Mouse (Mus musculus) ovary, postnatal 36 days (tissue): Measurements from ENCODE around the gene Setx.
"Not testable (repeated sequence)": the region's sequence is repeated elsewhere in the genome, so short reads cannot be mapped to it uniquely, and the experiment has no call there.

Experiments
- DNase-seq: peaks from one replicate; pipeline ENCODE4 v3.0.0; 2022; ENCODE audit warnings: low spot score, mixed read lengths

Gene Setx

DNA sequence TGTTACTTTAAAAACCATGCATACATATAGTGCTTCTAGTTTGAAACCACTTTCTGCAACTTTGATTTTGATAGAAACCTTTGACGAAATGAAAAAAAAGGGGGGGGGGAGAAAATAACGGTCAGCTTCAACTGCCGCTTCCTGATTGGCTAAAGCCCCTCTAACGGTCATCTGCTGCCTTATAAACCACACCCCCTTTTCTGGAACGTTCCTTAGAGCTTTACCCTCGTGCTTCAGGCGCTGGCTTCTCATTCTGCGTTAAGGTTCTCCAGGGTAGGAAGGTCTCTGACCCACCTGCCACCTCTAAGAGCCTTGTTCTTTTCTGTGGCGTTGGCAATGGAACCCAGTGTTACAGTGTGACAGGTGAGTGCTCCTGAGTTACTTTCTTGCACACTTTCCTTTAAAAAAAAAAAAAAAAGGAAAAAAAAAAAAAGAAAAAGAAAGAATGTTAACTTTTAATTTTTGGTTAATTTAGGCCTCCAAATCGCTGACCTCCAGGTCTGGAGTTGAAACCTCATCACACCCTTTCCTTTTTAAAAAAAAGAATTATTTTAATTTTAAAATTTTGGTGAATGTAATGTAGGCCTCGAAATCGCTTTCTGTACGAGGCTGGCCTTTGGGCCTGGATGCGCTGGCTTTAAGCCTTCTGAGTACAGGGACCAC, at the start of gene Setx:
Setx (plus strand) TSS at position 275 of the 663 bp plus-strand sequence.
- DNase-seq = no peak

DNA sequence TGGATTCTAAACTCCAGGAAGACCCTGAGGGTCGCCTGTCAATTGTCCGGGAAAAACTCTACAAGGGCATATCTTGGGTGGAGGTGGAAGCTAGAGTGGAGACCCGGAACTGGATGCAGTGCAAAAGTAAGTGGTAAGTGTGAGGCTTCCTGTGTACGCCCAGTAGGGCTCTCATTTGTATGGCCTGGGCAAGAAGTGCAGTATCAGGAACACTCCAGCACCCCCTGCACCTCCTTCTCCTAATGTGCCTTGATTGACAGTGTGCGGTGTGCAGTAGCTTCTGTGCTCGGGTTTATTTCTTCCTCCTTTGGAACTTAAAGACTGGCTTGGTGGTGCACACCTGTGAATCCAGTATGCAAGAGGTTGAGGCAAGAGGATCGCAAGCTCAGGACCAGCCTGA, 49.3 kb upstream of the Setx start:
- no peak for DNase-seq

DNA sequence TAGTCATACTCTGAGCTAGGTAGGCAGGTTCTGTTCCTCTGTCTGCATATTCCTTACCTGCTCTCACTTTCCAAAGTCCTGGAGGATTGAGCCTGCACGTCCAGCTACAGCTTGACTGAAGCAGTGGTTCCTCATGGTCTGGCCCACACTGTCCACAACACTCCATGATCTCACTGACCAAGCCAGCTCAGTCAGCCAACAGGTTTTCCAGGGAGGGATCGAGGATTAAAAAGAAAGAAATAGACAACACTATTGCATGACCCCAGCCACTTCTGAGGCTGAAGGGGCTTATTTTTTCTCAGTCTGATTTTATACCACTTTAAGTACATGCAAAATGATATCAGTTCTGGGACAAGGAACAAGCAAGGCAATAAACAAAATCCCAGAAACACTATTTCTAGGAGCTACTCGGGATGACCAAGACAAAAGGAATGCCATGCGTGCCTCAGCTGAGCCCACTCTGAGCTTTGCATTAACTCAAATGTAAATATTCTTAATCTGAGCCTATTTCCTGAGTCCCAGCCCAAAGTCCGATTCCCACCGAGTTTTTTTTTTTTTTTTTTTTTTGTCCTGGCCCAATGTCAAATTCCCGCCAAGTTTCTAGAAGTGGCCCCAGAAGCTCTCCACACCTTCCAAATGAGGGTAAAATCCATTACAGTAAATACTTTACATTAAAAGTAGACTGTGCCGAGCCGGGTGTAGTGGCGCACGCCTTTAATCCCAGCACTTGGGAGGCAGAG, 48.5 kb upstream of the Setx start:
- no peak for DNase-seq

DNA sequence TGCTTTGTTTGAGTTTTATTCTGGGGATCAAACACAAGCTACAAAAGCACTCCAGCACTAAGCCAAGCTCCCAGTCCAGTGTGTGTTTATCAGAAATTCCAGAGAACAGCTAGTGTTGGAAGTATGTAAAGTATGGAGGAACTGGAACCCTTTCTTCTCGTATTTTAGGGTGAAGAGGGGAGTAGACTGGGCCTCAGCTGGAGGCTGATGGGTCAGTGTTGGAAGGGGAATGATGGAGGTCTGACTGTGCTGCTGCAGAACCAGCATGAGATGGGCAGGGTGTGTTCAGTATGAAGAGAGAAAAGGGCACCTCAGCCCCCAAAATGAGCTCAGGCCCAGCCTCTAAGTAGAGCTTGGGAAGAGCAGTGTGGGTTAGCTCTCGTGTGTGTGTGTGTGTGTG, 47.8 kb upstream of the Setx start:
- no peak for DNase-seq

DNA sequence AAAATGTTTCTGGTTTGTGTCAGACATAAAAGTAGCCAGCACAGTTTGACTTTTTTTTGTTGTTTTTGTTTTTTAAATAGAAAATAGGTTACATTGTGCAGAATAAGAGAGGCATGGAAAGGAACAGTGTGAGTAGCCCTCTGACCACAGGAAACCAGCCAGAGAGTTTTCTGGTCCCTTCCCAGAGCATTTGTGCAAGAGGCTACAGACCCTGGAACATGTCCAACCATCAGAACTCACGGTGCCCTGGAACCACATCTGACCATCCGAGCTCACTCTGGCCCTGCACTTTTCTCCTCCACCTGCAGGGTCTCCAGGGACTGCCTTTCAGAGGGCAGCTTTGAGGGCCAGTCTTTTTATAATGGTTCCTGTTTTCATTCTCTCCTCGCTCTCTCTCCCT, 42.0 kb upstream of the Setx start:
- peak; percentile 23 for DNase-seq

DNA sequence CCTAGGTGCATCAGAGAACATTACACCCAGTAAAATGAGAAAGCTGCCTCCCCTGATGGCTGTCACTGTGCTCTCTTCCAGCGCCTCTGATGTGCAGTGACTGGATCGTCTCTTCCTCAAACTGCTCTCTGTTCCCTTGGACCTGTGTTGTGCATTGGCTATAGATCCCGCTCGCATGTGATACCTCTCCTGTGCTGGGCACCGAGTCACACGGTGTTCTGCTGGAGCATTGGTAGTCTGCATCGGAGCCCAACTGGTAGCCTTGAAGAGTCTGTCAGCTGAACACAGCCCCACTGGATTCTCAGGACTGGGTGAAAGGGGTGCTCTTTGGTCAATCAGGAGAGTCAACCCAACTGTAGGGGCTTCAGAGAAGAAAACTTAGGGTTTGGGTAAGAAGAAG, 38.0 kb upstream of the Setx start:
- no peak for DNase-seq

DNA sequence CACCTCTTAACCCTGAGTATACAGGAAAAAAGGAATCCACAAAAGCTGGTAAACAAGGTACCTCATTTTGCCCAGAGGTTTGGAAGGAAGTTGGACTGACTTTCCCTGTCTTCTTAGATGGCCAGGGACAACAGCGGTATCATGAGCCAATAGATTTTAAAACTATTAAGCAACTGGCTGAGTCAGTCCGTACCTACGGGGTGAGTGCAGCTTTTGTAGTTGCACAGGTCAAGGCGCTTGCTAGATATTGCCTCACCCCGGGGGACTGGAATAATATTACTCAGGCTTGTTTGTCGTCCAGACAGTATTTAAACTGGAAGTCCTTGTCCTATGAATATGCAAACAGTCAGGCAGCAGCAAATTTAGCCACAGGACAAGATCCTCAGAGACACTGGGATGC, 34.7 kb upstream of the Setx start:
- DNase-seq = not testable (repeated sequence)

DNA sequence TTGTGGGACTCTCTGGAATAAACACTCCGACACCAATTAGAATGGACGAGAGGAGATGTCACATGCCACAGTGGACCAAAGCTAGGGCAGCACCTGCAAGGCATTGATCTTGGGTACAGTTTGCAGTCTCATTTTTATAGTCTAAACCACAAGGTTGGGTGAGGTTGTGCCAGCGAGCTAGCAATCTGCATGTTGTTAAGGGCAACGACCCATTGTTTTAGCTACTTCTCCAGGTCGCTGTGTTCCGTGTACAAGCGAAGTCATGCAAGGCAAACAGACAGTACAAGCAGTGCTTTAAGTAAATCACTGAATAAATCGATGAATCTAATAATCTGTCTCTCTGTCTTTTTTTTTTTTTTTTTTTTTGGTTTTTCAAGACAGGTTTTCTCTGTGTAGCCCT, 28.3 kb upstream of the Setx start:
- DNase-seq = no peak

DNA sequence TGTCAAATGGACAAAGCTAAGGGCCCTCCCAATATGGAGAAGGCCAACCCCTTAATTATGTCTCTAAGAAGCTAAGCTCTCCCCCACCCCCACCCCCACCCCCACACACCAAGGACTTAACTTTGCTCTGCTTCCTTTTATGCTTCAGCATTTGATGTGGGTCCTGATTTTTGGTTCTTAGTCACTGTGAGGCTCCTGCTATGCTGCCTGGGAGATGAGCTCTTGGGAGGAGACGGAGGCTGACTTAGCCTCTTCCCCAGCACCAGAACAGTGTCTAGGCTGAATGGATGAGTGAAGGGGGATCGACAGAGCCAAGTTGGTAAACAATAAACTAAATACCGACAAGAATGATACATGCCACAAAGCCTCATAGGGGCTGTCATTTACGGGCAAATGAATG, 27.2 kb upstream of the Setx start:
- DNase-seq = no peak

DNA sequence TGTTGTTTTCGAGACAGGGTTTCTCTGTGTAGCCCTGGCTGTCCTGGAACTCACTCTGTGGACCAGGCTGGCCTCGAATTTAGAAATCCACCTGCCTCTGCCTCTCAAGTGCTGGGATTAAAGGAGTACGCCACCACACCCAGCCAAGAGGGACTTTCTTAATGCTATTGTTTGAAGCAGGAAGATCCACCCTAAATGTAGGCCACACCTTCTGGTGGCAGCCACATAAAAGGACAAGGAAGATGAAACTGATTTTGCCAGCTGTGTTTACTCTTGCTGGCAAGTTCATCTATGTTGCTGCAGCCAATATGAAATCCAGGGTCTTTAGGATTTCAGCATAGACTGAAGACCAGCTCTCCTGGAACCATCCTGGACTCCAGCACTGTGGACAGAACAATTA, 26.5 kb upstream of the Setx start:
- DNase-seq = no peak

DNA sequence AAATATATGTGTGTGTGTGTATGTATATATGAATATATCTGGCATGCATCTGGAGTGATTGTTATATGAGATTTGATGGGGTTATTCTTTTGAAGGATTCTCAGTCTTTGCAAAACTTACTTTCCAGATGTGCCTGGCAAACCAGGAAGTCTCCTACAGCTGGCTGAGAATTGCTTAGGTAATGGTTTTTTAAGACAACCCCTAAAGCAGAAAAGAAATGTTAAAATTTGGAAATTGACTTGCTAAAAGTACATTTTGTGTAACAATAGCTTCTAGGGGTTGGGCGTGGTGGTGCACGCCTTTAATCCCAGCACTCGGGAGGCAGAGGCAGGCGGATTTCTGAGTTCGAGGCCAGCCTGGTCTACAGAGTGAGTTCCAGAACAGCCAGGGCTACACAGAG, 26.0 kb upstream of the Setx start:
- not testable (repeated sequence) for DNase-seq

DNA sequence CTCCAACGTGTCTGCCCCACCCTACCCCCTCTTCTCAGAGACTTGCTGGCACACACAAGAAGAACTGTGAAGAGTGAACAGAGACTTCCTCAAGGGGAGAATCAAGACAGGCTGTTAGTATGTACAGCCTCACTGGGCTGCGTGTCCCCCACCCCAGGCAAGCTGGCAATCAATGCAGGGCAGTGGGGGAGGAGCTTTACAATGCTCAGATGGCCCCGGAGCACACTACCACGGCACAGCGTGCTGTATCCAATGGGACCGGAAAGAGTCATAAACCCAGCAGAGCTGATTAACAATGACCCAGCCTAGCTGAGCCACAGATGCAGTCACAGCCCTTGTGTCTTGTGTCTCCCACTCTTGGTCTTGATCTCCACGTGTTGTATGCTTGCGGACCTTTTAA, 25.2 kb upstream of the Setx start:
- DNase-seq = no peak

DNA sequence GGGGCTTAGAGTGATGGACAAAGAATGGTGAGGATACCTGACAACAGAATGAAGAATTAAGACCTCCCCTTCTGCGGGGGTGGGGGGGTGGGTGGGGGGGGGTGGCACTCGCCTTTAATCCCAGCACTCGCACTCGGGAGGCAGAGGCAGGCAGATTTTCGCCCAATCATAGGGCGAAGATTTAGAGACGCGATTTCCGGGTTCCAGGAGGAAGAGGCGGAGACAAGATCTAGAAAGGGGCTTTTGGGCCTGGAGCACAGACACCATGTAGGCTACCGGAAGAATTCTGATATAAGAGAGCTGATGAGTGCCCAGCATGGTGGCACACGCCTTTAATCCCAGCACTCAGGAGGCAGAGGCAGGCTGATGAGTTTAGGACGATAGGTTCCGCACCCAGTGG, 24.3 kb upstream of the Setx start:
- DNase-seq = no peak

DNA sequence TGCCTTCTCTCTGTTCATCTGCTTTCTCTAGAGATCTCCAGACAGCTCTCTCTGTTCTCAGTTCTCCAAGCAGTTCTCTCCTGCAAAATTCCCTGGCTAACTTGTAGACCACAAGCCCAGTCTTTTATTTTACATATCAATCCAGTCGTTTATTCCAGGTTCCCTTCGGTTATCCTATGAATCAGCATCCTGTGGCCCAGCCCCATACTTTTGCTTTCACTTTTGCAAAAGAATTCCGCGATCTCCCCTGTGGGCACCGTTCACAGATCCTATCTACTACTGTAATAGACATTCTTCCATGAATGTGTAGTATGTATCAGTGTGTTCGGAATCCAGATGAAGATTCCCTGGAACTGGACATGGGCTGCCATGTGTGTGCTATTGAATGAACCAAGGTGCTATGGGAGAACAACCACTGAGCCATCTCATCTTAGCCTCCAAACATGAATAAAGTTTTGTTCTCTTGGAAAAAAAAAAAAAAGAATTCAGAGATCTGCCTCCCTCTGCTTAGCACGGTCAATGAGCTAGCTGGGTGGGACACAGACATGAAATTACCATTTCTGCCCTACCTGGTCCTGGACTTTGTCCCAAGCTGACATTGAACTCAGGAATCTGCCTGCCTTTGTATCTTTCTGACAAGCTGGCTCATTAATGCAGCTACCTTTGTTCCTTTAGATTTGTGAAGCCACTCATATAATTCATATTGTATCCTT, 23.0 kb upstream of the Setx start:
- no peak for DNase-seq

DNA sequence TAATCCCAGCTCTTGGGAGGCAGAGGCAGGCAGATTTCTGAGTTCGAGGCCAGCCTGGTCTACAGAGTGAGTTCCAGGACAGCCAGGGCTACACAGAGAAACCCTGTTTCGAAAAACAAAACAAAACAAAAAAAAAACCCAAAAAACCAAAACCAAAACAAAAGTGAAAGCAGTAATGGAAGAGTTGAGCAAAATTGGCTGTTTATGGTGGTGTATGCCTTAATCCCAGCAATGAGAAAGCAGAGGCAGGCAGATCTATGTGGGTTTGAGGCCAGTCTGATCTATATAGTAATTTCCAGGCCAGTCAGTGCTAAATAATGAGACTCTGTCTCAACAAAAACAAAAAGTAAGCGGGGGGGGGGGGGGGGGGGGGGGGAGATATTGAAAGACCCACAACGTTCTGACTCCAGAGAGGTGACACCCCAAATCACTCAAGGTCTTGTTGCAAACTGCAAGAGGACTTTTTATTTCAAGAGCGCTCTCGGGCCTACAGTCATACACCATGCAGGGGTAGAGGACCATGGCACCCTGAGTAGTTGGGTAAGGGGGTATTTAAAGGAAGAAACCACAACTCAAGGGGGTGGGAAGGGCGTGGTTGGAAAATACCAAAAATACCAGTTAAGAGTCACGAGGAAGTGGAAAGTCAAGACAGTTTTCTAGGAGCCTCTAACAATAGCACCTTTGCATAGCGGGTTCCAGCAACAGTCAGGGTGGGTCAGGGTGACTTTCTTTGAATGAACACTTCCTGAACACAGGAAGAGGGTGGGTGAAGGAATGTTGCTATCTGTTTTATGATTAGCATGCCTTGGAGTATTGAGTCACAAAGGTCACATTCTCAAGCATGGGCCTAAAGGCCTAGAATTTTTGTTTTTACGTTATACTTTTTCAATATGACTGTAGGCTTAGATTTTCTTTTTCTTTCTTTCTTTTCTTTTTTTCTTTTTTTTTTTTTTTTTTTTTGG, 21.3 kb upstream of the Setx start:
- DNase-seq = not testable (repeated sequence)

DNA sequence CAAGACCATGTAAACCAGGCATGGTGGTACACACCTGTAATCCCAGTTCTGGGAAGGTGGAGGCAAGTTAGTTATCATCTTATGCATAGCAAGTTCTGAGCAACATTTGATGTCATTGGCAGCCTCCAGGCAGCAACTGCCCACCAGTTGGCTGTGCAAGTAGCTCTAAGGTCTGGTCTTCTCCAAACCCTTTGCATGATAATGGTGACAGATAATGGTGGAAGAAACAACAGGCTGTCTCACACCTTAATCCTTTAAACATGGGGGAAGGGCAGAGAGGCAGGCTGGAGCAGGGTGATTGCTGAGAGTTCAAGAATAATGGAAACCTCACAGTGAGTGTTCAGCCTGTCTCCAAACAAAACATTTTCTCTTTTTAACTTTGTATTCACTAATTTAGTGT, 3.0 kb upstream of the Setx start:
- no peak for DNase-seq

DNA sequence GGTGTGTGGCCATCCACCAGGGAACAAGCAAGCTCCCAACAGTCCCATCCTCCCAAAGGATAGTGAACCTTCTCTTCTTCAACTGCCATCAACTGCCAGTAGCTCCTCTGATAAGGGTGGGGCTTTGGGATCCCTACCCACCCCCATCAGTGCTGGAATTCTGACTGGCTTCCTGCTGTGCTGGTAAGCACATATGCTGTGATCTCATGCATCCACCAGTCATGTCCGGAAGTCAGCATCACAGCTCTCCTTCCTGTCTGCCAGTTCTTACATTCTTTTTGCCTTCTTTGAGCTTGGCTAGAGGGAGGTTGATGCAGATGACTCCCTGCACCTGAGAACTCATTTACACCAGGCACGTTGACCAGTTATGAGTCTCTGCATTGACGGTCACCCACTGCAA, 1.5 kb upstream of the Setx start:
- DNase-seq = no peak

DNA sequence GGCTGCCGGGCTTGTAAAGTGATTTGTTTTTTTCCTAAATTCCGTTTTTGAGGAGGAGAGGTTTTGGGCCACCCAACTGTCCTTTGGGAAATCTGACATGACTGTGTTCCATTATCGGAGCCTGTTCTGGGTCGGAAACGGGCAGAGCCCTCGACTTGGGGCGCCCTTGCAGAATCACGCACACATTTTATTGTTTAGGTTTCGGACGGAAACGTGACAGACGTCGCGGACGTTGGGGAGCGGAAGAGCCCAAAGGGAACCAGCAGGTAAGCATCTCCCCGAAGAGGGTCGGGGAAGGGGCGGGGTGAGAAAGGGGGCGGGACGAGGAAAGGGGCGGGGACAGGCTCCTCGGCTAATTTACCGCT, 572 bp downstream of the Setx start:
- DNase-seq = no peak

DNA sequence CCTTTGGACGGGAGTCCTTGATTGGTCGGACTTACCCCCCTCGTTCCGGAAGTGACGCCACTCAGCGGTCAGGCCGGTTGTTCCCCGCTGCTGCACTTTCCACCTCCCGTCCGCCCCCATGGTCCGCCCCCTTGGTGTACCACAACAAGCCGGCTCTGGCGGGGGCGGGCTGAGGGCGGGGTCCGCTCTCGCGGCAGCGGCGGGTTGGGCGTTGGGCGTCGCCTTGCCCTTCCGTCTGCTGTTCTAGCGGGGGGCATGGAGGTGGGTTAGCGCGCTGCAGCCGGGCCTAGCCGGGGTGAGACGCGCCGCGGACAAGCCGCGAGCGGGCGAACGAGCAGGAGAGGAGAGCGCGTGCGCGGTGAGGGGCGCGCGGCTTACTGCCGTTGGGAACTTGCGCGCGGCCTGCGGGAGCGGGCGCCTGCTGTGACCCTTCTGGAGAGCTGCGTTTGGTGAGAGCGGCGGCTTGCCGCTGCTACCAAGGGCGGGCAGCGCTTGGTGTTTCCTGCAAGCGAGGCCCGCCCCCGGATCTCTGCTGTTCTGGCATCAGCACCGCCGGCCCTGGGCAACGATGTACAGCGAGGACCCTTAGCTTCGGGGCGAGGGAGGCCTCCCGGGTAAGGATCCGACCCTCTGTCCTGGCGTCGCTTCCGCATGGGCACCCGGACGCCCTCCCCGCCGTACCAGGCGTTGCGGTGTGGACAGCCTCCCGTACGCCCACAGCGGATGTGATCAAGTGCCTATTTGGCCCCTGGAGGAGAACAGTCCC, 1.1 kb downstream of the Setx start:
- DNase-seq = peak; percentile 99

DNA sequence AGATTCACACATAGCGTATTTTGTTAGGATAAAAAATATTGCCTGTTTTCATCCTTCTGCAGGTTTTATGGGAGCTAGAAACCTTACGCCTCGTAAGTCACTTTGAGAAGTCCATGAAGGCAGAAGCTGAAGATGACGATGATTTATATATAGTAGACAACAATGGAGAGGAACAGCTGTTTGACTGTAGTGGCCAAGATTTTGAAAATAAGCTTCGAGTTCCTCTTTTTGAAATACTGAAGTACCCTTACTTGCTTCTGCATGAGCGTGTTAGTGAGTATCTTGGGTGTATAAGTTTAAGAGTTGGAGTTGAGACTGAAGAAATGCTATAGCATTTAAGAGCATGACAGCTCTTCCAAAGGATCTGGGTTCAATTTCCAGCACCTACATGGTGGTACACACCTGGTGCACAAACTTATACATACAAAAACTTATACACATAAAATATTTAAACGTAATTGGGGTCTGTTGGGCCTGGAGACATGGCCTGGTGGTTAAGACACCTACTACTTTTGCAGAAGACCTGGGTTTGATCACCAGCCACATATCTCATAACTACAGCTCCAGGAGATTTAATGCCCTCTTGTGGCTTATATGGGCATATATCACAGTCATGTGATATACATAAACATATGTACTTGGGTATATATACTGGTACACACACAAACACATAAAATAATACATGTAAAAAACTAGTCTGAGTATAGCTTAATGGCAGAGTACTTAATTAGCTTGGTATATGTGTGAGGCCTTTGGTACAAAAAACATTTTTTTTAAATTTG, 6.3 kb downstream of the Setx start:
- DNase-seq = no peak

DNA sequence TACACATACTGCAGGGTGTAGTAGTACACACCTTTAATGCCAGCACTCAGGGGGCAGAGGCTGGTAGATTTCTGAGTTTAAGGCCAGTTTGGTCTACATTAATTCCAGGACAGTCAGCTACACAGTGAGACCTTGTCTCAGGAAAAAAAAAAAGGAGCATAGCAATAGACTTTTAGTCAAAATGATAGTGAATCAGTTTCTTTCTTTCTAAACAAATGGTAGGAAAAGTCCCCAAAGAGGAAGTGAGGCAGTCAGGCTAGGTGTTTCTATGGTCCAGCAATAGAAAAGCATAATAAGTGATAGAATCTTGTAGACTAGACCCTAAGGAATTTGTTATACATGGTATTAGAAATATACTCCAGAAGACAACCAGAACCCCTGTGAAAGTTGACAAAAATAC, 11.2 kb downstream of the Setx start:
- no peak for DNase-seq
